Comparison of ENCODE assay signal across 20 mouse cellular contexts in genomic region chr12:100006681-100007080, GRCm38 (mm10).
"Had no signal": no experiment of that assay in that cellular context is flagged by ENCODE, and none has a peak within 500 bp of the region (broad histone marks: within the 10 kb centered on the region; RNA-seq: fewer than 3 reads in every experiment).

No protein-coding gene starts in this region.

- H3K27ac ChIP-seq: kidney, postnatal 0 days; limb, embryonic 12.5 days; liver, embryonic 13.5 days; lung, embryonic 15.5 days; midbrain, embryonic 10.5 days; midbrain, embryonic 15.5 days; neural tube, embryonic 13.5 days; stomach, embryonic 15.5 days had no signal

- DNase-seq: kidney, adult 8-10 months; kidney, postnatal 36 days; layer of hippocampus, adult 9-11 months; layer of hippocampus, postnatal 36 days; liver; liver, embryonic 13.5 days; liver, postnatal 0 days; lung, postnatal 14 days; retina, postnatal 1 day; right cerebral cortex, postnatal 4 days; spleen, adult 18-20 months; thymus, adult 2 months; thymus, postnatal 25 days had no signal

- ATAC-seq: liver, postnatal 0 days; midbrain, embryonic 15.5 days had no signal

- H3K4me1 ChIP-seq: liver, embryonic 13.5 days; midbrain, embryonic 10.5 days; midbrain, embryonic 15.5 days; stomach, embryonic 15.5 days had no signal

- H3K36me3 ChIP-seq: limb, embryonic 12.5 days; liver, embryonic 13.5 days; lung, embryonic 15.5 days; midbrain, embryonic 10.5 days; midbrain, embryonic 15.5 days; neural tube, embryonic 13.5 days; stomach, embryonic 15.5 days had no signal

- H3K9me3 ChIP-seq: limb, embryonic 12.5 days; liver, embryonic 13.5 days; lung, embryonic 15.5 days; midbrain, embryonic 10.5 days; midbrain, embryonic 15.5 days; neural tube, embryonic 13.5 days; stomach, embryonic 15.5 days had no signal

- H3K9ac ChIP-seq: limb, embryonic 12.5 days; liver, embryonic 13.5 days; liver, postnatal 0 days; lung, embryonic 15.5 days; midbrain, embryonic 15.5 days; neural tube, embryonic 13.5 days; stomach, embryonic 15.5 days had no signal

- H3K4me3 ChIP-seq: limb, embryonic 12.5 days; liver, embryonic 13.5 days; lung, embryonic 15.5 days; midbrain, embryonic 10.5 days; midbrain, embryonic 15.5 days; neural tube, embryonic 13.5 days; stomach, embryonic 15.5 days had no signal

- H3K4me2 ChIP-seq: limb, embryonic 12.5 days; liver, embryonic 13.5 days; lung, embryonic 15.5 days; midbrain, embryonic 15.5 days; neural tube, embryonic 13.5 days; stomach, embryonic 15.5 days had no signal

- H3K27me3 ChIP-seq: limb, embryonic 12.5 days; liver, embryonic 13.5 days; lung, embryonic 15.5 days; midbrain, embryonic 15.5 days; neural tube, embryonic 13.5 days; stomach, embryonic 15.5 days had no signal
